Mouse (Mus musculus): Measurements from ENCODE around the gene Taar7a.

DNA sequence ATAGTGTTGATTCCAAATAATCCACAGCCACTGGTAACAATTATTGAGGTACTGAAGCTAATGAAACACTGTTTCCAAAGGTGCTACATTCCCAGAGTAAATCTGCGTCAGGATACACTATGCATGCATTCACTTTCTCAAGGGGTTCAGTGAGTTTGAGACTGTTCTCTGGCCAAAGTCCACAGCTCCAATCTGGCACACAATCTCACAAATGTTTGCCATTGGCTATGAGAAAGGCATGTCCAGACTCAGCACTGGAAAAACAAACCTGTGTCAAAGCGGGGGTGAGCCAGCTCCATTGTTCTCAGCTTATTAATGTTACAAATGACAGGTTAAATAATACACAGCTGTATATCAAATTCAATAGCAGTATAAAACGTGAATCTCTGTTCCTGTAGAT, 34.2 kb downstream of the Taar7a start:
- no peak for TF ChIP-seq CTCF (IDR thresholded peaks at IDR 0.05; ENCODE audit: control insufficient read depth, insufficient read depth, low read length)
- TF ChIP-seq POLR2A (IDR thresholded peaks at IDR 0.05; ENCODE audit: borderline replicate concordance, control insufficient read depth, low read depth, low read length), result no peak
